Mouse (Mus musculus) embryonic fibroblast, embryonic 13.5 days (primary cell): ENCODE measurements at regions not wholly inside any gene's neighbourhood (a gene's known extent, or its start where the extent isn't known, plus 50 kb on each side); places are given as distances from the start of the nearest gene placed in this dataset.

Source experiments
- CTCF ChIP-seq: IDR thresholded peaks from 2 replicates; pipeline ENCODE4 v1.5.1; 2011; ENCODE audit warnings: mild to moderate bottlenecking, control low read depth, low read length, moderate library complexity, borderline replicate concordance; ENCODE audit not compliant: insufficient read depth
- POLR2A ChIP-seq: IDR thresholded peaks from 2 replicates; pipeline ENCODE4 v1.6.1; 2011; ENCODE audit warnings: low read depth, mild to moderate bottlenecking, control low read depth, low read length, moderate library complexity

DNA sequence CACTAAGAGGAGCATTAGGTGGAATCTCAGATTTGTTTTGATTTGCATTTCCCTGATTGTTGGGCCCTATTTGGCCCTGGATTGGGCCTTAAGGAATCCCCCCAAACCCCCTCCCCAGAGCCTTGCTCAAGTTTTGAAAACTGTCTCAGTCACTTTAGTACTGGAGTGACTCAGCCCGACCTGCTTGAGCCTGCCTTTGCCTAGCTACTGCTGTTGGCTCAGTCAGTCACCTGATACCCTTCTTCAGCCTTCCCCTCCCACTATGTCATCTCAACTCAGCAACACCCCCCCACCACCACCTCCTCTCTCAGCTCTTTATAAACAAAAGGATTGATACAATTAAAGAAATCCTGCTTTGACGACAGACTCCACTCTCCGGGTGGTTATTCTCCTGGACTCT lies 694.5 kb upstream of the Slc8a1 start:
- no peak for TF ChIP-seq CTCF
- no peak for TF ChIP-seq POLR2A
